ENCODE assay signal across 8 mouse cellular contexts in the genomic region with DNA sequence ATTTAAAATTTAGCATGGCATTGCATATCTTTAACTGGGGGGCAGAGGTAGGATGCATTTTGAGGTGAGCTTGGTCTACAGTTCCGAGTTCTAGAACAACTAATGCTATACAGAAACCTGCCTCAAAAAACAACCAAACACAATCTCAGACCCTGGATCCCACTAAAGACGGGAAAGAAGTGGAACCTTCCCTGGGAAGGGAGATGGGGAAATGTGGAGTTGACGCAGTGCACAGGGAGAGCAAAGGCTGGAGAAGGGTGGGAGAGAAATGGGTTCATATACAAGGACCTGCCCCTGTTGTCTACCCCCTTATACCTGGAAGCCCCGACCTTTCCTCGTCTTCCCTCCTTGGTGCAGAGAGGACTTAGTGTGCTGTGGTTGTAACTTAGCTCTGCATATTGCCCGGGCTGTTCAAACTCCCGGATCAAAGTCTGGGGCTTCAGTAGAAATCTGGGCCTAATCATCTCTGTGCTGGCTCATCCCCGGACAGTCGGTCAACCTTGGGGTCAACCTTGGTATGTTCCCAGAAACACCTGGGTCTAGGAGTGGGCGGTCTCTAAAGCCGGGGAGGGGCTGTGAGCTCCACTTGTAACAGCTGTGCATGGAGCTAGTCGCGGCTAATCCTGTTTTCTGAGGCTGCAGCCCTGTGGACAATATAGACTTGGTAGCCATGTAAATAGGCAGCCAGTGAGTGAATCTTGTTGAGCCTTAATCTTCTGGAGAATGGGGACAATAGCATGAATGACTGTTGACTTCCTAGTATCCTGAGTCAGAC. TPM values are rescaled to one million over a fixed set of nuclear protein-coding genes. Genes with fewer than 3 reads are reported as not detected.
A peak's percentile ranks its signal among the peaks of the same experiment; 100 is the strongest.
DNase-seq lines count a peak whose midpoint lies in the region; ATAC-seq and TF ChIP-seq lines count a peak whose summit lies in the region.

No protein-coding gene starts in this region.

- peaks cover 45% of the 10 kb centered on the region for H3K79me2 ChIP-seq in CH12.LX (replicated peaks; ENCODE audit: control insufficient read depth, extremely low read depth, insufficient read depth, poor library complexity, severe bottlenecking)

- H3K4me3 ChIP-seq in cerebellum, adult 2 months (replicated peaks; ENCODE audit: insufficient read depth, low read depth, low read length): no peak overlapping the region
- H3K4me3 ChIP-seq in CH12.LX (replicated peaks in 1 of 3; ENCODE audit: low read depth in 2 of 3, low read length in 2 of 3, poor library complexity in 1 of 3): no peak overlapping the region
- peak overlapping the region; percentile 17; the same call in 1 of the 2 replicates for H3K4me3 ChIP-seq in forebrain, embryonic 13.5 days

- peaks cover 19 to 38% of the 10 kb centered on the region in 2 experiments for H3K36me3 ChIP-seq in CH12.LX (replicated peaks in 1 of 2; ENCODE audit: control insufficient read depth in 1 of 2, insufficient read depth in 1 of 2, low read length in 1 of 2)
- peaks cover 36% of the 10 kb centered on the region for H3K36me3 ChIP-seq in forebrain, embryonic 13.5 days (ENCODE audit: poor library complexity, severe bottlenecking)

- H3K9ac ChIP-seq in CH12.LX (ENCODE audit: insufficient read depth, low read depth): 0 out of 2 replicates have a peak overlapping the region, but pooled peaks have one; percentile 1
- H3K9ac ChIP-seq in forebrain, embryonic 13.5 days: peak overlapping the region; percentile 41; the same call in 1 of the 2 replicates

- TF ChIP-seq CTCF in cerebellum, adult 2 months (IDR thresholded peaks at IDR 0.05; ENCODE audit: borderline replicate concordance, insufficient read depth, low read depth, low read length): no peak
- no peak for TF ChIP-seq CTCF in CH12.LX (conservative IDR thresholded peaks at IDR 0.05 in 1 of 2, IDR thresholded peaks at IDR 0.05 in 1 of 2; ENCODE audit: low read depth in 2 of 2, low read length in 2 of 2)

- TF ChIP-seq POLR2A in cerebellum, adult 2 months (IDR thresholded peaks at IDR 0.05; ENCODE audit: borderline replicate concordance, insufficient read depth, low read length): no peak
- TF ChIP-seq POLR2A in CH12.LX (IDR thresholded peaks at IDR 0.05; ENCODE audit: low read depth, low read length): peak; percentile 50; the same call in 1 of the 2 replicates

- in situ Hi-C loops in CH12.LX (cut with MboI; ENCODE audit: low pct_ligation_motif_present, low pct_unique_long_range_greater_than_20kb, low sequenced_read_pairs): loop anchor here (5.0 kb wide), 1 partner anchor 89 kb away; no protein-coding TSS in a partner anchor

- peaks cover 10% of the 10 kb centered on the region; the same call in 1 of the 2 replicates for H3K4me1 ChIP-seq in cerebellum, adult 2 months (ENCODE audit: control insufficient read depth, insufficient read depth, low read length)
- peaks cover 3 to 30% of the 10 kb centered on the region in 2 experiments; a peak in 3 of 4 replicates for H3K4me1 ChIP-seq in CH12.LX (ENCODE audit: control insufficient read depth in 1 of 2, insufficient read depth in 2 of 2)
- H3K4me1 ChIP-seq in forebrain, embryonic 13.5 days: peaks cover 31% of the 10 kb centered on the region

- H3K9me3 ChIP-seq in CH12.LX (replicated peaks; ENCODE audit: low read length): no peaks in the 10 kb centered on the region
- H3K9me3 ChIP-seq in forebrain, embryonic 13.5 days (replicated peaks): no peaks in the 10 kb centered on the region

- no peak for TF ChIP-seq RAD21 in CH12.LX (IDR thresholded peaks at IDR 0.05; ENCODE audit: low read depth, low read length)

- peak overlapping the region; percentile 27; the same call in 1 of the 2 replicates for H3K27ac ChIP-seq in cerebellum, adult 2 months (ENCODE audit: insufficient read depth, low read length)
- peak overlapping the region; percentile 36 for H3K27ac ChIP-seq in CH12.LX (ENCODE audit: insufficient read depth, low read depth)
- H3K27ac ChIP-seq in forebrain, embryonic 13.5 days: peak overlapping the region; percentile 76

- dilution Hi-C loops in CH12.LX (cut with MboI; ENCODE audit: extremely low pct_ligation_motif_present, extremely low pct_unique_long_range_greater_than_20kb, low sequenced_read_pairs): no loop called here

- 25% methylated on average over 13 of the region's 13 CpGs for WGBS in cerebellum, adult 2 months
- 5% methylated on average over 13 of the region's 13 CpGs for WGBS in forebrain, embryonic 13.5 days

- ATAC-seq in forebrain, embryonic 13.5 days: peak; percentile 12

- H3K27me3 ChIP-seq in cerebellum, adult 2 months (ENCODE audit: control insufficient read depth, insufficient read depth, low read length): no peaks in the 10 kb centered on the region
- H3K27me3 ChIP-seq in CH12.LX (replicated peaks): no peaks in the 10 kb centered on the region
- no peaks in the 10 kb centered on the region for H3K27me3 ChIP-seq in forebrain, embryonic 13.5 days

- peak overlapping the region; percentile 42 for H3K4me2 ChIP-seq in CH12.LX (ENCODE audit: insufficient read depth, low read depth, poor library complexity, severe bottlenecking)
- H3K4me2 ChIP-seq in forebrain, embryonic 13.5 days: peak overlapping the region; percentile 31

- DNase-seq in cerebellum, adult 2 months: no peak
- no peak for DNase-seq in cerebellum, adult 9-10 months
- DNase-seq in CH12.LX (ENCODE audit: extremely low read depth): peak; percentile 64
- peak; percentile 46 to 76 for DNase-seq in kidney, postnatal 25 days
- peak; percentile 44 for DNase-seq in naive thymus-derived CD4-positive, alpha-beta T cell, adult 2 months (ENCODE audit: low read depth)
- no peak for DNase-seq in layer of hippocampus, postnatal 10 days (ENCODE audit: low spot score in 2 of 2)
- DNase-seq in cerebellum, postnatal 36 days: no peak

- no peak for TF ChIP-seq EP300 in CH12.LX (IDR thresholded peaks at IDR 0.05; ENCODE audit: low read length)

TF ChIP-seq in CH12.LX, 34 proteins besides CTCF, POLR2A, EP300 and RAD21 (continues in another document):
- TF ChIP-seq ZMIZ1 (IDR thresholded peaks at IDR 0.05; ENCODE audit: low read depth, low read length) (peak; percentile 86), HCFC1 (IDR thresholded peaks at IDR 0.05; ENCODE audit: low read depth, low read length) (no peak), PAX5 (IDR thresholded peaks at IDR 0.05; ENCODE audit: low read length) (no peak), JUND (conservative IDR thresholded peaks at IDR 0.05; ENCODE audit: low read depth, low read length) (no peak), CHD2 (IDR thresholded peaks at IDR 0.05; ENCODE audit: low read length) (peak; percentile 75), E2F4 (IDR thresholded peaks at IDR 0.05; ENCODE audit: insufficient replicate concordance, low read depth, low read length) (no peak), ZNF384 (IDR thresholded peaks at IDR 0.05; ENCODE audit: low read depth, low read length) (no peak), UBTF (IDR thresholded peaks at IDR 0.05; ENCODE audit: low read depth, low read length) (no peak), KAT2A (IDR thresholded peaks at IDR 0.05; ENCODE audit: insufficient replicate concordance, low read length) (no peak), MAZ (IDR thresholded peaks at IDR 0.05; ENCODE audit: low read depth, low read length) (peak; percentile 11; the same call in 1 of the 2 replicates), CHD1 (IDR thresholded peaks at IDR 0.05; ENCODE audit: low read depth, low read length) (no peak), NRF1 (IDR thresholded peaks at IDR 0.05; ENCODE audit: low read depth, low read length) (no peak), SMC3 (IDR thresholded peaks at IDR 0.05; ENCODE audit: low read depth, low read length) (no peak), BHLHE40 (IDR thresholded peaks at IDR 0.05; ENCODE audit: low read depth, low read length) (no peak), MAFK (IDR thresholded peaks at IDR 0.05; ENCODE audit: insufficient replicate concordance, low read length) (0 out of 2 replicates have a peak, but pooled peaks have one; percentile 31), USF2 (conservative IDR thresholded peaks at IDR 0.05; ENCODE audit: low read depth, low read length) (no peak), SIN3A (IDR thresholded peaks at IDR 0.05; ENCODE audit: low read length) (peak; percentile 10; the same call in 1 of the 2 replicates), MYC (IDR thresholded peaks at IDR 0.05; ENCODE audit: low read depth, low read length) (no peak), ZC3H11A (IDR thresholded peaks at IDR 0.05; ENCODE audit: low read depth, low read length) (no peak), POLR2AphosphoS2 (IDR thresholded peaks at IDR 0.05; ENCODE audit: low read depth, low read length) (peak; percentile 98), ETS1 (conservative IDR thresholded peaks at IDR 0.05; ENCODE audit: low read depth, low read length) (no peak), ZKSCAN1 (IDR thresholded peaks at IDR 0.05; ENCODE audit: borderline replicate concordance, low read depth, low read length) (no peak), IRF4 (IDR thresholded peaks at IDR 0.05; ENCODE audit: low read depth, low read length) (peak; percentile 32; the same call in 1 of the 2 replicates), NELFE (IDR thresholded peaks at IDR 0.05; ENCODE audit: low read depth, low read length) (peak; percentile 43; the same call in 1 of the 2 replicates), TCF12 (IDR thresholded peaks at IDR 0.05; ENCODE audit: low read depth, low read length) (no peak)

RNA-seq across cellular contexts. Expression of gene Ptma, which starts 5.2 kb away (rescaled TPM):
- 610 and 672 TPM in 2 replicates for polyA plus RNA-seq in cerebellum, adult 2 months (2012; rRNA removed)
- 2,835 and 3,525 TPM in 2 replicates for total RNA-seq in CH12.LX (2012; rRNA removed)
- total RNA-seq in CH12.LX (2014; rRNA removed): 5,060 and 5,084 TPM in 2 replicates
- polyA plus RNA-seq in CH12.LX (2012; ENCODE audit: insufficient read length, low read depth): 4,957 and 5,324 TPM in 2 replicates
- polyA plus RNA-seq in forebrain, embryonic 13.5 days (2015; fragmentation: Nextera tagmentation; extraction: Ambion mirVana): 2,754 and 3,239 TPM in 2 replicates
- total RNA-seq in layer of hippocampus, postnatal 10 days (2021): 100 to 1,000 TPM; 617 to 662 TPM

RNA-seq across cellular contexts. Expression of gene Pde6d, which starts 50.7 kb away (rescaled TPM):
- polyA plus RNA-seq in cerebellum, adult 2 months (2012; rRNA removed): 84.2 and 87.1 TPM in 2 replicates
- total RNA-seq in CH12.LX (2012; rRNA removed): 6.6 and 7.1 TPM in 2 replicates
- 23.2 and 24.2 TPM in 2 replicates for total RNA-seq in CH12.LX (2014; rRNA removed)
- 16.8 and 20.8 TPM in 2 replicates for polyA plus RNA-seq in CH12.LX (2012; ENCODE audit: insufficient read length, low read depth)
- 78.5 and 84.4 TPM in 2 replicates for polyA plus RNA-seq in forebrain, embryonic 13.5 days (2015; fragmentation: Nextera tagmentation; extraction: Ambion mirVana)
- total RNA-seq in layer of hippocampus, postnatal 10 days (2021): 10 to 100 TPM; 64.9 to 73.8 TPM

RNA-seq across cellular contexts. Expression of gene Cops7b, which starts 51.0 kb away (rescaled TPM):
- 29.8 and 30.9 TPM in 2 replicates for polyA plus RNA-seq in cerebellum, adult 2 months (2012; rRNA removed)
- 21.2 and 25.1 TPM in 2 replicates for total RNA-seq in CH12.LX (2012; rRNA removed)
- 19.8 and 21.3 TPM in 2 replicates for total RNA-seq in CH12.LX (2014; rRNA removed)
- polyA plus RNA-seq in CH12.LX (2012; ENCODE audit: insufficient read length, low read depth): 31.3 and 31.5 TPM in 2 replicates
- 60.5 and 64.7 TPM in 2 replicates for polyA plus RNA-seq in forebrain, embryonic 13.5 days (2015; fragmentation: Nextera tagmentation; extraction: Ambion mirVana)
- 10 to 100 TPM; 26.5 to 27.1 TPM for total RNA-seq in layer of hippocampus, postnatal 10 days (2021)

Comparison
In these comparisons a context has a peak if more than half of its experiments do, and no peak if none do; other contexts are left out.
1. DNase-seq: peak in CH12.LX (single experiment), kidney, postnatal 25 days (2 of 2) and naive thymus-derived CD4-positive, alpha-beta T cell, adult 2 months (single experiment); none in cerebellum, adult 2 months (0 of 2), cerebellum, adult 9-10 months (single experiment), layer of hippocampus, postnatal 10 days (0 of 2) and cerebellum, postnatal 36 days (0 of 2).
2. Peak in every context shown above with its lines, with median percentiles within 50 percentile points of each other: H3K27ac ChIP-seq.